Mouse (Mus musculus): ENCODE measurements around the gene Smpx.

DNA sequence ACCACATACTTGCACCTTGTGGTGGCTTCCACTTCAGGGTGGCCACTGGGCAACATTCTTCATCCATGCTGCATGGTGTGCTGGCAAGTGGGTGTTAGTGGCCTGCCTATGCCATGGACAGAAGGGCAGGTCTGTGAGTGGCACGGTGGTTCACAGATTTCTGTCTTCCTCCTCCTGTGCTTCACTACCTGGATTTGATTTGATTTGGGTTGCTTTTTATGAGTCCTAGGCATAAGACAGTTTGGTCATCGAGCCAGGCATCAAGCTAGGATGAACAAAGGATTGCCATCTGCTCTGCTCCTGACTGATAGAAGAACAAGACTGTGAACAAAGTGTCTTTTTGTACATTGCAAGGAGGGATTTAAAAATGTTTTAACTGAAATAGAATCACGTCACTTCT is 63.8 kb downstream of the Smpx start:
- TF ChIP-seq POLR2A (IDR thresholded peaks at IDR 0.05; ENCODE audit: borderline replicate concordance, extremely low read depth, insufficient read depth, insufficient read length, poor library complexity, severe bottlenecking) (no peak), CTCF (IDR thresholded peaks at IDR 0.05; ENCODE audit: borderline replicate concordance, extremely low read depth, insufficient read depth, insufficient read length) (no peak)
